Mouse (Mus musculus) liver, embryonic 12.5 days (tissue): ENCODE results near the gene 2410015M20Rik. TPM values are rescaled to one million over a fixed set of nuclear protein-coding genes. Genes with fewer than 3 reads are reported as not detected.
A peak's percentile ranks its signal among the peaks of the same experiment; 100 is the strongest.
"Not testable (repeated sequence)": the region's sequence is repeated elsewhere in the genome, so short reads cannot be mapped to it uniquely, and the experiment has no call there.

Experiments
- ATAC-seq: fragments of 200-750 bp; cut with Nextera tagmentation; 2 replicates; pipeline ENCODE4 v1.8.0; 2017; ENCODE audit warnings: moderate number of reproducible peaks, mild to moderate bottlenecking, moderate library complexity
- H3K27ac ChIP-seq: fragments of 300-500 bp; sonication (generic); 2 replicates; pipeline ENCODE4 v1.5.1; 2016; ENCODE audit warnings: mild to moderate bottlenecking
- H3K27me3 ChIP-seq: fragments of 300-500 bp; sonication (generic); replicated peaks from 2 replicates; pipeline ENCODE4 v1.6.1; 2016; ENCODE audit warnings: mild to moderate bottlenecking, moderate library complexity
- H3K36me3 ChIP-seq: fragments of 300-500 bp; sonication (generic); 2 replicates; pipeline ENCODE4 v1.6.1; 2016; ENCODE audit warnings: mild to moderate bottlenecking, moderate library complexity
- H3K4me1 ChIP-seq: fragments of 300-500 bp; sonication (generic); 2 replicates; pipeline ENCODE4 v1.6.1; 2016
- H3K4me2 ChIP-seq: fragments of 300-500 bp; sonication (generic); 2 replicates; pipeline ENCODE4 v1.6.1; 2016; ENCODE audit warnings: mild to moderate bottlenecking, moderate library complexity
- H3K4me3 ChIP-seq: fragments of 300-500 bp; sonication (generic); 2 replicates; pipeline ENCODE4 v1.5.1; 2016; ENCODE audit warnings: mild to moderate bottlenecking, moderate library complexity
- H3K9ac ChIP-seq: fragments of 300-500 bp; sonication (generic); 2 replicates; pipeline ENCODE4 v1.6.1; 2016; ENCODE audit warnings: mild to moderate bottlenecking, moderate library complexity
- H3K9me3 ChIP-seq: fragments of 300-500 bp; sonication (generic); replicated peaks from 2 replicates; pipeline ENCODE4 v1.6.1; 2016; ENCODE audit warnings: mild to moderate bottlenecking, moderate library complexity
- WGBS: fragments of 180-500 bp; shearing (Covaris S2); methylation state at CpG from one replicate; pipeline ENCODE4 v1.1.7; 2016; ENCODE audit not compliant: insufficient replicate concordance; 5-methylcytosine and 5-hydroxymethylcytosine counted together
- polyA plus RNA-seq: library from polyadenylated mRNA; unstranded; fragments of >200 nt; fragmentation: Nextera tagmentation; extraction: Ambion mirVana; gene quantifications from 2 replicates; pipeline ENCODE4 v1.2.1, GENCODE M21; 2016

Gene 2410015M20Rik
- polyA plus RNA-seq, 1 experiment from 2014 or later, result 179 TPM

DNA sequence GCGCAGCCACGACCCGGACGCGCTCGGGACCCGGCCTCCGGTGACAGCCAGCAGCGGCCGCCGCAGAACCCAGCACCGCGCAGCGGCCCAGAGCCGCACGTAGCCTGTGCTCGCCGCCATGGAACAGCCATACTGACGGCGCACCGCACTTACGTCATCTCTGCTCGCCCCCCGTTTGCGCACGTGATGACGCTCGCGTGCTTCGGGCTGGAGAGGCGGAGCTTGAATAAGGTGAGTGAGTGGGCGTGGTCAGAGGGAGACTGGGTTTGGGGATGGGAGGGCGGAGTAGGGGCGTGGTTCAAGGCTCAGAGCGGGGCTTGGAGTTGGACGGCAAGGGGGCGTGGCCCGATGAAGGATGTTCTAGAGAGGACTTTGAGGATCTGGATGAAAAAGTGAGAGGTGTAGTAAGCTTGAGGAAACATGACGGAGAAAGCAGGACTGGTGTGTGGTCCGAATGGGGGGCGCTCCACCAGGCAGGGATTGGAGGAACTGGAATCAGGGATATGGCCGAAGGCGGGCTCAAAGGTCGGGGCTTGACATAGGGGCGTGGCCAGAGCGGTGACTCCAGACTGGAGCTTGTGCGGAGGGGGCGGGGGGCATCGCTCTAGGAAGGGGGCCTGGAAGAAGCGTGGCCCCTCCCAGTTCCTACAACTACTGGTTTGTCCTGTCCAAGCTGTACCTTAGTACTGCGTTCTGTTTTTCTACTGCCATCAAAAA lies 17.3 kb upstream of the 2410015M20Rik start, which contains the start of gene Lonp1:
Lonp1 (minus strand) TSS at position 134 of the 717 bp plus-strand sequence.
- H3K4me2 ChIP-seq, result peak within 1 kb of the TSS; percentile 94
- H3K27me3 ChIP-seq, result peaks cover 11% of the 10 kb centered on the region; the same call in 1 of the 2 replicates
- H3K4me3 ChIP-seq, result peak within 1 kb of the TSS; percentile 99
- H3K36me3 ChIP-seq, result peaks cover 35% of the 10 kb centered on the region
- no peaks in the 10 kb centered on the region for H3K9me3 ChIP-seq
- H3K4me1 ChIP-seq, result peaks cover 32% of the 10 kb centered on the region
- under 1% methylated on average over 51 of the region's 51 CpGs for WGBS
- peak within 1 kb of the TSS; percentile 91 for H3K9ac ChIP-seq
- peak within 1 kb of the TSS; percentile 78 for H3K27ac ChIP-seq
- peak; percentile 85 for ATAC-seq

DNA sequence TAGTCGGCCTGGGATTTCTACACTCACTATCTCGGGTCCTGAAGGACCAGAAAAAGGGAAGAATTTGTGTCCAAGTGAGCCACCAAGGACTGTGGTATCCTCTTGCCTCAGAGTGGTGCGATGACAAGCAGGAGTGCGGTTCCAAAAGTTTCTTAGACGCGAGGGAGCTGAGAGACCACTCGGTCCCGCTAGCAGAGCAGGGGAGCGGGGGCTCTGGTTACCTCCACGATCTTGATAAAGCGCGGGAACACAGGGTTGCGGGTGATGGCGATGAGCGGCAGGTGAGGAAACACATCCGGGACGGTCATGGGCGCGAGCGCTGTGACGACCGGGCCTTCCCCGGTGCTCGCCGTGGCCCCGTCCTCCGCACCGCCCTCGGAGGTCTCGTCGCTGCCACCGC lies 16.7 kb upstream of the 2410015M20Rik start:
- H3K9me3 ChIP-seq, result no peaks in the 10 kb centered on the region
- WGBS, result under 1% methylated on average over 32 of the region's 32 CpGs
- H3K4me3 ChIP-seq, result peak overlapping the region; percentile 99
- peaks cover 41% of the 10 kb centered on the region for H3K36me3 ChIP-seq
- peak overlapping the region; percentile 91 for H3K9ac ChIP-seq
- peaks cover 11% of the 10 kb centered on the region; the same call in 1 of the 2 replicates for H3K27me3 ChIP-seq
- H3K4me1 ChIP-seq, result peaks cover 32% of the 10 kb centered on the region
- H3K4me2 ChIP-seq, result peak overlapping the region; percentile 94
- H3K27ac ChIP-seq, result peak overlapping the region; percentile 78
- ATAC-seq, result no peak; the same call in 1 of the 2 replicates

DNA sequence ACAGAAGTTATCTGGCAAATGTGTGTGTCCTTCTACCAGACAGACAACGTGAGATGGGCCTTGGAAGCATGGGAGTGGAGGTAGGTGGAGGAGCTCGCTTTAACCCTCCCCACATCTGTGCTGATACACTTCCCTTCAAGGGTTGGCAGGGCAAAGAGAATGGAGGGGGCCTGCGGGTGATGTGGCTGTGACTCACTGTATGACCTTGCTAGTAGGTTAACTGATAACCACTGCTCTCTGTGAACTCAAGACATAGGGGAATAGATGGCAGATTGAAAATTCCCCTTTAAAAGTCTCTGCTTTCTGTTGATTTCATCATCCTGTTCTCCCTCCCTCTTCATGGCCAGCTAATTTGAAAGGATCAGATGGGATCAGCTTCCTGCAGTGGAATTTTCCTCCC lies 15.9 kb upstream of the 2410015M20Rik start:
- Histone ChIP-seq H3K36me3 (peaks cover 49% of the 10 kb centered on the region), H3K4me2 (peak overlapping the region; percentile 94), H3K27me3 (peaks cover 11% of the 10 kb centered on the region; the same call in 1 of the 2 replicates), H3K4me1 (peaks cover 32% of the 10 kb centered on the region), H3K4me3 (peak overlapping the region; percentile 99), H3K9ac (peak overlapping the region; percentile 91), H3K27ac (no peak overlapping the region), H3K9me3 (no peaks in the 10 kb centered on the region)
- 44% methylated on average over 3 of the region's 3 CpGs for WGBS
- no peak for ATAC-seq

DNA sequence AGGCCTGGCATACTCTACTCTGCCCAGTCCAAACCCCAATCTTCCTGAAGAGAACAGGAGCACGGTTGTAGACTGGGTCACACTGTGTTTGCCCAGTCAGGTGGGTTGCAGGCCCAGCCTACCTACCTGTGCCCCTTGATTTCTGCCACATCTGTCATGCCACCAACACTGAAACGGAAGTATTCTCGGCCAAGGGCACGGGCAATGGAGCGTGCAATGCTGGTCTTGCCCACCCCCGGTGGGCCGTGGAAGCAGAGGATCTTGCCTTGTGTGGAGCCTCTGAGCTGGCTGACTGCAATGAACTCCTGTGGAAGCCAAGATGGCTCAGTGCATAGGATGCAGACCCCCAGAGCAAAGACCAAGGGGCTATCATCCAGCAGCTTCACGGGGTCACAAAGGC lies 8.1 kb upstream of the 2410015M20Rik start:
- Histone ChIP-seq H3K27me3 (no peaks in the 10 kb centered on the region), H3K4me1 (peaks cover 23% of the 10 kb centered on the region), H3K36me3 (peaks cover 89% of the 10 kb centered on the region), H3K9ac (no peak overlapping the region), H3K4me3 (no peak overlapping the region), H3K4me2 (no peak overlapping the region), H3K27ac (no peak overlapping the region), H3K9me3 (no peaks in the 10 kb centered on the region)
- no peak for ATAC-seq
- WGBS, result 87% methylated on average over 8 of the region's 8 CpGs

DNA sequence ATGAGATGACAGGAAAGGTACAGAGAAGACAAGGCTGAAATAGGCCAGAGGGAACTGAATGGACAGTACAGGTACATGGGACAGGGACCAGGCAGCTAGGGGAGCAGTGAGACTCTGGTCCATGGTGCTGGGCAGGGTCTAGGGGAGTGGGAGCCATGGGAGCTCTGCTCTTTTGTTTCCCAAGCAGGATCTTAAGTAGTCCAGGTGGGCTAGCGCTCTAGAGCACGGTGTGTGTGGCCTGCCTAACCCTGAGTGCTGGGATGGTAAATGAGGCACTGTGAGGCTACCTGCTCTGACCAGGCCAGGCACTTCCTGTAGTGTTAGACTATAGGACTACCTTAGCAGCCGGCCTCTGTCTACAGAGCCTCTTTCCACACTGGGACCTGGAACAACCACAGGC lies 7.2 kb upstream of the 2410015M20Rik start:
- no peak overlapping the region for H3K27ac ChIP-seq
- ATAC-seq, result no peak
- H3K4me1 ChIP-seq, result peaks cover 32% of the 10 kb centered on the region
- no peak overlapping the region for H3K4me2 ChIP-seq
- WGBS, result 86% methylated on average over 3 of the region's 3 CpGs
- H3K27me3 ChIP-seq, result no peaks in the 10 kb centered on the region
- 0 out of 2 replicates have a peak overlapping the region, but pooled peaks have one; percentile 3 for H3K9ac ChIP-seq
- no peak overlapping the region for H3K4me3 ChIP-seq
- H3K9me3 ChIP-seq, result no peaks in the 10 kb centered on the region
- peaks cover 80% of the 10 kb centered on the region for H3K36me3 ChIP-seq

DNA sequence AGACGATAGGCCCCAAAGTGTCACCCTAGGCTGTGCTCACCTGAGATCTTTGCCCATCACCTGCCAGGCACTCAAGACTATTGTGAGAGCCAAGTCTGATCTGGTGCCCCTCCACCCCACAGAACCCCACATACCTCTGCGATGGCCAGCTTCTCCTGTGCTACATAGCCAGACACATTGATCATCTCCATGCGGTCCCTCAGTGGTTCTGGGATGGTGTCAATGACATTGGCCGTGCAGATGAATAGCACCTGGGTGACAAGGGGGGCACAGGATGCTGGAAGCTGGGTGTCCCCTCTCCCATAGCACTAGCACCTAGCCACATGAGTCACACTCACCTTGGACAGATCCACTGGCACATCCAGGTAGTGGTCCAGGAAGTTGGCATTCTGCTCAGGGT lies 6.2 kb upstream of the 2410015M20Rik start:
- H3K4me1 ChIP-seq, result peaks cover 42% of the 10 kb centered on the region
- no peak for ATAC-seq
- no peaks in the 10 kb centered on the region for H3K27me3 ChIP-seq
- no peak overlapping the region for H3K4me3 ChIP-seq
- 75% methylated on average over 4 of the region's 4 CpGs for WGBS
- H3K27ac ChIP-seq, result no peak overlapping the region
- H3K9ac ChIP-seq, result 0 out of 2 replicates have a peak overlapping the region, but pooled peaks have one; percentile 91
- peaks cover 71% of the 10 kb centered on the region for H3K36me3 ChIP-seq
- no peaks in the 10 kb centered on the region for H3K9me3 ChIP-seq
- H3K4me2 ChIP-seq, result no peak overlapping the region

DNA sequence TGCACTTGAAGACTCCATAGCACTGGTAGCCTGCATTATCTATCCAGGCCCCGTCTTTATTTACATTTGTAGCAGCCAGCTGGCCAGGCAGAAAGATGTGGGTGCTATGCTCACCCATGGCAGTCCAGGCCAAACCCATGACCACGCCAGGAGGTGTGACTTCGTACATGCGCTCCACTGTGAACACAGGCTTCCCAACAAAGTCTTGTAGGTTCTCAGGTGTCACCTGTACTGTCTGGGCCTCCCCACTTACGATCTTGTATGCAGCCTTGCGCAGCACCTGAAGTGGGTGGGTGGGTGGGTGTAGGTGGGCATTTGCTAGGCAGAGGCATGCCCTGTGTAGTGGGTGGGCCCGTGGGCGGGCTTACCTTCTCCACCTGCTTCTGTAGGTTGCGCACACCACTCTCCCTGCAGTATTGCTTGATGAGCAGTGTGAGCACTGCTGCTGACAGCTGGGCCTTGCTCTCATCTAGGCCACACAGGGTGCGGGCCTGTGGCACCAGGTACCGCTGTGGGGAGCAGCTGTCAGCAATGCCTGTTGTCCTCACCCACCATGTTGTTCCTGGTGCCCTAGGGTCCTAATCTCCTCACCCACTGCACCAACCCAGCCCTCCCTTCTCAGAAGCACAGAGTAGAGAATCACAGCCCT lies 5.7 kb upstream of the 2410015M20Rik start:
- Histone ChIP-seq H3K9me3 (no peaks in the 10 kb centered on the region), H3K36me3 (peaks cover 66% of the 10 kb centered on the region), H3K4me3 (peak overlapping the region; percentile 80), H3K4me1 (peaks cover 47% of the 10 kb centered on the region), H3K27me3 (no peaks in the 10 kb centered on the region), H3K27ac (peak overlapping the region; percentile 83), H3K4me2 (peak overlapping the region; percentile 88), H3K9ac (peak overlapping the region; percentile 91)
- WGBS, result 75% methylated on average over 11 of the region's 11 CpGs
- no peak for ATAC-seq

DNA sequence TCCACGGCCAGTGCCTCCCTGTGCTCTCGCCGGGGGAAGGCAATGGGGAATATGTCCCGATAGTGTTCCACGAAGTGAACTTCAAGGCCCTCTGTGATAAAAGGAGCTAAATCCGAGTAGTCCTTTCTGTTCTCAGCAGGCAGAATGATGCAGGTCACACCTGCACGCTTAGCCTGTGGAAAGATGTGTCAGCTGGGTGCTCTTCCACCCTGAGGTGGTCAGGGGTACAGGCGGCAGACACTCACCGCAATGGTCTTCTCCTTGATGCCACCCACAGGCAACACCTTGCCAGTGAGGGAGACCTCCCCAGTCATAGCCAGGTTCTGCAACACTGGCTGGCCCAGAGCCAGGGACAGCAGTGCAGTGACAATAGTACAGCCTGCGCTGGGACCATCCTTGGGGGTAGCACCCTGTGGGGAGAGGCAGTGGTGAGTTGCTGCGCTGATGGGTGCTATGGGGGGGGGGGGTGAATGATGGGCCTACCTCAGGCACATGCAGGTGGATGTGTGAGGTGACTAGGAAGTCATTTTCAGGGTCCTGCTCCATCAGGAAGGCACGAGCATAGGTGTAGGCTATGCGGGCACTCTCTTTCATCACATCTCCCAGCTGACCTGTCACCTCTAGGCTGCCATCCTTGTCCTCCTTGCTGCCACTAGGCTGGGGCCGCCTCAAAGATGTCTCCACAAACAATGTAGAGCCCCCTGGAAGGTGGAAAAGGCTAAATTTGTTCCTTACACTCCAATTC lies 5.0 kb upstream of the 2410015M20Rik start:
- H3K4me2 ChIP-seq, result peak overlapping the region; percentile 88
- no peaks in the 10 kb centered on the region for H3K27me3 ChIP-seq
- H3K9ac ChIP-seq, result peak overlapping the region; percentile 91
- peaks cover 51% of the 10 kb centered on the region for H3K4me1 ChIP-seq
- no peaks in the 10 kb centered on the region for H3K9me3 ChIP-seq
- H3K4me3 ChIP-seq, result peak overlapping the region; percentile 80
- WGBS, result 20% methylated on average over 14 of the region's 14 CpGs
- H3K36me3 ChIP-seq, result peaks cover 59% of the 10 kb centered on the region
- ATAC-seq, result no peak
- peak overlapping the region; percentile 83 for H3K27ac ChIP-seq

DNA sequence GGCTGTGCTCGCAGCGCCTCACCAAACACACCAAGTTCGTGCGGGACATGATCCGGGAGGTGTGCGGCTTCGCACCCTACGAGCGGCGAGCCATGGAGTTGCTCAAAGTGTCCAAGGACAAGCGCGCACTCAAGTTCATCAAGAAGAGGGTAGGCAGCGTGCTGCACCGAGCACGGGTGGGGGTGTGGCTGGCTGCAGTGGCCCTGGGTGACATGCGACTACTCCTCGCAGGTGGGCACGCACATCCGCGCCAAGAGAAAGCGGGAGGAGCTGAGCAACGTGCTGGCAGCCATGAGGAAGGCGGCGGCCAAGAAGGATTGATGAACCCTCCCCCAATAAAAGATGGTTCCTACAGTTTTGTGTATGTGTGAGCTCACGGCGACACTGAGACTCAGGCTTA lies 4.3 kb upstream of the 2410015M20Rik start:
- H3K4me1 ChIP-seq, result peaks cover 55% of the 10 kb centered on the region
- not testable (repeated sequence) for H3K9me3 ChIP-seq, H3K27me3 ChIP-seq, ATAC-seq
- H3K27ac ChIP-seq, result peak overlapping the region; percentile 83
- peak overlapping the region; percentile 80 for H3K4me3 ChIP-seq
- H3K9ac ChIP-seq, result peak overlapping the region; percentile 91
- H3K4me2 ChIP-seq, result peak overlapping the region; percentile 88
- under 1% methylated on average over 26 of the region's 26 CpGs for WGBS
- peaks cover 52% of the 10 kb centered on the region for H3K36me3 ChIP-seq

DNA sequence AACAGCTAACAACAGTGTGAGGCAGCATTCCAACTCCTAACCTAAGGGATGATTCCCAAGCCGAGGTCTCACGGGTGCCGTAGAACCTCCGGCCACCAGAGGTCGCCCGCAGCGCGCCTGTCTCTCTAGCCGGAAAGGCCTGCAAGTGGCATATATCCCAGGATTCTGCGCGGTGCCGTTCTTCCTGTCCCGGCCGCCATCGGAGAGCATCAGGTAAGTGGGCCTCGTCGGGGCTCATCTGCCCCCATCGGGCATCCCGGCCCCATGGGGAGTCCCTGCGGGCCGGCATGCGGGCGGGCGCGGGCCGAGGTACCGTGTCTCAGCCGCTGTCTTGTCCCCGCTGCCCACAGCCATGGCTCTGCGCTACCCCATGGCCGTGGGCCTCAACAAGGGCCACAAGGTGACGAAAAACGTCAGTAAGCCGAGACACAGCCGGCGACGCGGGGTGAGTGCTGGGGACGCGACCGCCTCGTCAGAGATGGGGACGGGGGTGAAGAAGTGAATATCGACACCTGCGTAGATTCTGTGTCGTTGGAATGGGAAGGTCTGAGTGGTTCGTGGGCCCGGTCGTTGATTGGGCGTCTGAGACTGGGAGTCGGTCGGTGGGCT lies 3.8 kb upstream of the 2410015M20Rik start, which contains the start of gene Rpl36:
Rpl36 (plus strand) TSS at position 181 of the 609 bp plus-strand sequence.
- WGBS, result under 1% methylated on average over 52 of the region's 52 CpGs
- peak; percentile 46 for ATAC-seq
- peak within 1 kb of the TSS; percentile 91 for H3K9ac ChIP-seq
- H3K4me2 ChIP-seq, result peak within 1 kb of the TSS; percentile 88
- peaks cover 60% of the 10 kb centered on the region for H3K4me1 ChIP-seq
- H3K27ac ChIP-seq, result peak within 1 kb of the TSS; percentile 83
- H3K27me3 ChIP-seq, result no peaks in the 10 kb centered on the region
- peaks cover 47% of the 10 kb centered on the region for H3K36me3 ChIP-seq
- peak within 1 kb of the TSS; percentile 80 for H3K4me3 ChIP-seq
- no peaks in the 10 kb centered on the region for H3K9me3 ChIP-seq

DNA sequence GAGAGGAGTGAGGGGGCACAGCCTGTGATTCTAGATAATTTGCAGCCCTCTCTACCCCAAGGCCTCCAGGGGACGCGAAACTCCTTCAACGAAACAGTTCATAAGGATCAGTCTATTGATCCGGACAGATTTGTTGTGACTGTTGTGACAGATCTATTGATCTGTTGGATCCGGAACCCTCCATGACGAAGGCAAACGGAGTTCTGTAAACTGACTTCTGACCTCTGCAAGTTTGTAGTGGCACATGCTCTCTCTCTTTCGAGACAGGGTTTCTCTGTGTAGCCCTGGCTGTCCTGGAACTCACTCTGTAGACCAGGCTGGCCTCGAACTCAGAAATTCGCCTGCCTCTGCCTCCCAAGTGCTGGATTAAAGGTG lies 3.0 kb upstream of the 2410015M20Rik start:
- peaks cover 66% of the 10 kb centered on the region for H3K4me1 ChIP-seq
- WGBS, result 53% methylated on average over 10 of the region's 10 CpGs
- peaks cover 47% of the 10 kb centered on the region for H3K36me3 ChIP-seq
- peak overlapping the region; percentile 88 for H3K4me2 ChIP-seq
- H3K27me3 ChIP-seq, ATAC-seq, H3K9me3 ChIP-seq: not testable (repeated sequence)
- peak overlapping the region; percentile 42 for H3K9ac ChIP-seq
- H3K27ac ChIP-seq, result peak overlapping the region; percentile 83
- H3K4me3 ChIP-seq, result peak overlapping the region; percentile 47; the same call in 1 of the 2 replicates
